Mouse (Mus musculus) frontal cortex, adult 2 months (tissue): ENCODE data around the gene Coro1c. TPM values are rescaled to one million over a fixed set of nuclear protein-coding genes. Genes with fewer than 3 reads are reported as not detected.

Experiments
- DNase-seq, 2 experiments: peaks; one replicate each; pipeline ENCODE4 v3.0.0; 2022; ENCODE audit warnings: low spot score in 1 of 2; ENCODE audit errors: extremely low spot score in 1 of 2
- polyA plus RNA-seq: library from polyadenylated mRNA; depleted of rRNA; stranded (reverse); fragments of >200 nt; gene quantifications from 2 replicates; pipeline ENCODE4 v1.2.3, GENCODE M21; 2012

Gene Coro1c
- polyA plus RNA-seq, 1 experiment: 74.9 TPM

GRCm38 (mm10) chr5:113929950-113930647, 21.5 kb upstream of the Coro1c start:
- no peak for DNase-seq

- DNase-seq: no peak
Observed at GRCm38 (mm10) chr5:113929526-113929925, 21.0 kb upstream of the Coro1c start.

- DNase-seq: no peak
Observed at GRCm38 (mm10) chr5:113924608-113925007, 16.1 kb upstream of the Coro1c start.

GRCm38 (mm10) chr5:113921310-113922166, 13.0 kb upstream of the Coro1c start:
- no peak for DNase-seq

- no peak for DNase-seq
Observed at GRCm38 (mm10) chr5:113919060-113919459, 10.5 kb upstream of the Coro1c start.

- DNase-seq: no peak
Observed at GRCm38 (mm10) chr5:113918654-113919053, 10.1 kb upstream of the Coro1c start.

GRCm38 (mm10) chr5:113910705-113911104, 2.1 kb upstream of the Coro1c start:
- DNase-seq: no peak

GRCm38 (mm10) chr5:113910065-113910701, 1.6 kb upstream of the Coro1c start:
- no peak for DNase-seq

GRCm38 (mm10) chr5:113907786-113908567, 581 bp downstream of the Coro1c start:
- DNase-seq: peak in 1 of 2 experiments; percentile 65

- DNase-seq: no peak
Observed at GRCm38 (mm10) chr5:113906958-113907735, 1.4 kb downstream of the Coro1c start.

GRCm38 (mm10) chr5:113904987-113905386, 3.6 kb downstream of the Coro1c start:
- DNase-seq: no peak

GRCm38 (mm10) chr5:113902983-113903382, 5.6 kb downstream of the Coro1c start:
- no peak for DNase-seq

GRCm38 (mm10) chr5:113902017-113902416, 6.5 kb downstream of the Coro1c start:
- no peak for DNase-seq

GRCm38 (mm10) chr5:113901074-113901571, 7.4 kb downstream of the Coro1c start:
- peak in 1 of 2 experiments; percentile 68 for DNase-seq

- DNase-seq: no peak
Observed at GRCm38 (mm10) chr5:113899543-113899942, 9.0 kb downstream of the Coro1c start.

- DNase-seq: no peak
Observed at GRCm38 (mm10) chr5:113892005-113892404, 16.6 kb downstream of the Coro1c start.

GRCm38 (mm10) chr5:113890874-113891273, 17.7 kb downstream of the Coro1c start:
- no peak for DNase-seq

- no peak for DNase-seq
Observed at GRCm38 (mm10) chr5:113889912-113890311, 18.6 kb downstream of the Coro1c start.

GRCm38 (mm10) chr5:113889181-113889906, 19.2 kb downstream of the Coro1c start:
- no peak for DNase-seq
